Mouse (Mus musculus) E14TG2a.4 (cell line): ENCODE data around the gene Cryba4.

Source experiments
- CTCF ChIP-seq: conservative IDR thresholded peaks from 2 replicates; pipeline ENCODE4 v1.5.1; 2014; ENCODE audit warnings: low read length
- POU5F1 ChIP-seq: IDR thresholded peaks from 2 replicates; pipeline ENCODE4 v1.6.1; 2014; ENCODE audit warnings: low read length, borderline replicate concordance

- TF ChIP-seq CTCF = no peak
- TF ChIP-seq POU5F1 = no peak
Measured at GRCm38 (mm10) chr5:112228240-112229076, 23.9 kb downstream of the Cryba4 start.
